ENCODE assay signal across 15 mouse cellular contexts in the genomic region with DNA sequence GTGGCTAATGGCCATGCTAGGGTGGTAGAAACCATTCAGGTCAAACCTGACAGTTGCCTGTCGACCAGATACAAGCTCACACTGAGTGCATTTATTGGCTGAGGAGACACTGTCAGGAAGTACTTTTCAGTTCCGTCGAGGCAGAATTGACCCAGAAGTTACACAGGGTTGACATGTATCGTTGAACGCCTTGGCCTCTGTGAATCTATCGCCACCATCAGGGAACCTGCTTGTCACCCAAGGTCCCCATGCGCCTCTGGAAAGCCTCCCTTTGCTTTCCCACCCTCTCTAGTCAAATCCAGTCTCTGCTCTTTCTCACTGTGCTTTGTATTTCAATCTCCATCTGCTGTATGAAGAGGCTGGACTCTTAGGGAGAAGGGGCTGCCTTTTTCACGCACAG.
"Had no signal": no experiment of that assay in that cellular context is flagged by ENCODE, and none has a peak within 500 bp of the region (broad histone marks: within the 10 kb centered on the region; RNA-seq: fewer than 3 reads in every experiment).

No protein-coding gene starts in this region.

- H3K27ac ChIP-seq: neural tube, embryonic 15.5 days; stomach, embryonic 15.5 days; stomach, postnatal 0 days had no signal

- DNase-seq: retina, postnatal 1 day; right cerebral cortex, adult 18-20 months; right cerebral cortex, postnatal 14 days; right cerebral cortex, postnatal 25 days; right cerebral cortex, postnatal 4 days; spleen, adult 18-20 months; thymus, adult 18-20 months; thymus, adult 2 months; thymus, postnatal 14 days; thymus, postnatal 25 days; thymus, postnatal 36 days; thymus, postnatal 4 days had no signal

- H3K27me3 ChIP-seq: neural tube, embryonic 15.5 days; stomach, embryonic 15.5 days had no signal

- H3K4me3 ChIP-seq: neural tube, embryonic 15.5 days; stomach, embryonic 15.5 days had no signal

- H3K9me3 ChIP-seq: neural tube, embryonic 15.5 days; stomach, embryonic 15.5 days had no signal

- H3K4me2 ChIP-seq: neural tube, embryonic 15.5 days; stomach, embryonic 15.5 days had no signal

- H3K36me3 ChIP-seq: neural tube, embryonic 15.5 days; stomach, embryonic 15.5 days had no signal

- H3K9ac ChIP-seq: neural tube, embryonic 15.5 days; stomach, embryonic 15.5 days had no signal
